Mouse (Mus musculus) limb, embryonic 11.5 days (tissue): Measurements from ENCODE around the gene Depdc1b. TPM values are rescaled to one million over a fixed set of nuclear protein-coding genes. Genes with fewer than 3 reads are reported as not detected.

ENCODE experiments used
- ATAC-seq: fragments of 200-750 bp; cut with Nextera tagmentation; 2 replicates; pipeline ENCODE4 v1.8.0; 2017; ENCODE audit warnings: low read depth; ENCODE audit not compliant: insufficient number of reproducible peaks, low FRiP score, low TSS enrichment
- DNase-seq: peaks from one replicate; pipeline ENCODE4 v3.0.0-alpha.2; 2015; ENCODE audit warnings: low spot score
- H3K27ac ChIP-seq: fragments of 300-500 bp; sonication (generic); replicated peaks from 2 replicates; pipeline ENCODE4 v1.5.1; 2014; ENCODE audit warnings: low read depth, mild to moderate bottlenecking, low read length
- H3K27me3 ChIP-seq: fragments of 300-500 bp; sonication (generic); 2 replicates; pipeline ENCODE4 v1.6.1; 2014; ENCODE audit warnings: mild to moderate bottlenecking, low read length, mixed read lengths; ENCODE audit not compliant: control insufficient read depth, insufficient read depth
- H3K36me3 ChIP-seq: fragments of 300-500 bp; sonication (generic); 2 replicates; pipeline ENCODE4 v1.6.1; 2014; ENCODE audit warnings: mild to moderate bottlenecking, low read length, moderate library complexity, mixed read lengths; ENCODE audit not compliant: control insufficient read depth, insufficient read depth
- H3K4me1 ChIP-seq: fragments of 300-500 bp; sonication (generic); 2 replicates; pipeline ENCODE4 v1.6.1; 2014; ENCODE audit warnings: low read length, mixed read lengths; ENCODE audit not compliant: control insufficient read depth, insufficient read depth
- H3K4me2 ChIP-seq: fragments of 300-500 bp; sonication (generic); 2 replicates; pipeline ENCODE4 v1.6.1; 2014; ENCODE audit warnings: low read depth, mild to moderate bottlenecking, moderate library complexity; ENCODE audit not compliant: severe bottlenecking
- H3K4me3 ChIP-seq: fragments of 300-500 bp; sonication (generic); 2 replicates; pipeline ENCODE4 v1.5.1; 2014; ENCODE audit warnings: low read depth, low read length
- H3K9ac ChIP-seq: fragments of 300-500 bp; sonication (generic); 2 replicates; pipeline ENCODE4 v1.6.1; 2014; ENCODE audit warnings: mild to moderate bottlenecking, low read length
- H3K9me3 ChIP-seq: fragments of 300-500 bp; sonication (generic); 2 replicates; pipeline ENCODE4 v1.6.1; 2016; ENCODE audit warnings: low read length; ENCODE audit not compliant: control insufficient read depth
- WGBS: fragments of 180-500 bp; shearing (Covaris S2); extraction: QIAGEN DNeasy Blood & Tissue Kit; methylation state at CpG from one replicate; pipeline ENCODE4 v1.1.7; 2014; 5-methylcytosine and 5-hydroxymethylcytosine counted together
- polyA plus RNA-seq: library from polyadenylated mRNA; unstranded; fragments of >200 nt; fragmentation: Nextera tagmentation; extraction: Ambion mirVana; gene quantifications from 2 replicates; pipeline ENCODE4 v1.2.1, GENCODE M21; 2014

The Depdc1b gene
- polyA plus RNA-seq, 1 experiment from 2014 or later = 18.9 TPM

DNA sequence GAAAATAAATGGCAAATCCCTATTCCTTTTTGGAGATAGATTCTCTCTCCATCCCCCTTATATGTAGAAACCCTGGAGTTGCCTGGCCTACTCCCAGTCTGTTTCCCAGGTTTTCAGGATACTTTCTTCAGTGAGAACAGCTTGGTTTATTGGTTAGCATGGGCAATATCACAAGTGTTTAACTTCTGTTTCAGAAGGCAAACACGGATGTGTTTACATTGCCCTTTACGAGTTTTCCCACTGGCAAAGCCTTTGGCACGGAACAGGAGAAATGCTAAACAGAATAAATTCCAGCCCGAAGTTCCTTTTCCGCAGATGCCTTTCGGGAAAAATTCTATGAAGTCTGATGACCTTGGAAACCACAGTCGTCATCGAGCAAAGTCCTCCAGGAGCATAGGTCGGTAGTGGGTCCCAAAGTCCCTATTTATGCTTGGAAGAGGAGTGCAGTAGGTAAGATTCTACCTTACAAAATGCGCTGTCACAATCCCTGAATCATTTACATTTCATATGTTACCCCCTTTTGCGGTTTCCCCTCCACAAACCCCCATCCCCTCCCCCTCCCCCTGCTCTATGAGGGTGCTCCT, 132.3 kb downstream of the Depdc1b start:
- no peak overlapping the region for H3K27ac ChIP-seq
- no peak overlapping the region for H3K4me2 ChIP-seq
- WGBS = 76% methylated on average over 11 of the region's 11 CpGs
- no peaks in the 10 kb centered on the region for H3K9me3 ChIP-seq
- no peak overlapping the region for H3K4me3 ChIP-seq
- no peaks in the 10 kb centered on the region for H3K27me3 ChIP-seq
- DNase-seq (no peak), ATAC-seq (no peak)
- no peaks in the 10 kb centered on the region for H3K36me3 ChIP-seq
- no peak overlapping the region for H3K9ac ChIP-seq
- H3K4me1 ChIP-seq = peaks cover 4% of the 10 kb centered on the region; the same call in 1 of the 2 replicates

DNA sequence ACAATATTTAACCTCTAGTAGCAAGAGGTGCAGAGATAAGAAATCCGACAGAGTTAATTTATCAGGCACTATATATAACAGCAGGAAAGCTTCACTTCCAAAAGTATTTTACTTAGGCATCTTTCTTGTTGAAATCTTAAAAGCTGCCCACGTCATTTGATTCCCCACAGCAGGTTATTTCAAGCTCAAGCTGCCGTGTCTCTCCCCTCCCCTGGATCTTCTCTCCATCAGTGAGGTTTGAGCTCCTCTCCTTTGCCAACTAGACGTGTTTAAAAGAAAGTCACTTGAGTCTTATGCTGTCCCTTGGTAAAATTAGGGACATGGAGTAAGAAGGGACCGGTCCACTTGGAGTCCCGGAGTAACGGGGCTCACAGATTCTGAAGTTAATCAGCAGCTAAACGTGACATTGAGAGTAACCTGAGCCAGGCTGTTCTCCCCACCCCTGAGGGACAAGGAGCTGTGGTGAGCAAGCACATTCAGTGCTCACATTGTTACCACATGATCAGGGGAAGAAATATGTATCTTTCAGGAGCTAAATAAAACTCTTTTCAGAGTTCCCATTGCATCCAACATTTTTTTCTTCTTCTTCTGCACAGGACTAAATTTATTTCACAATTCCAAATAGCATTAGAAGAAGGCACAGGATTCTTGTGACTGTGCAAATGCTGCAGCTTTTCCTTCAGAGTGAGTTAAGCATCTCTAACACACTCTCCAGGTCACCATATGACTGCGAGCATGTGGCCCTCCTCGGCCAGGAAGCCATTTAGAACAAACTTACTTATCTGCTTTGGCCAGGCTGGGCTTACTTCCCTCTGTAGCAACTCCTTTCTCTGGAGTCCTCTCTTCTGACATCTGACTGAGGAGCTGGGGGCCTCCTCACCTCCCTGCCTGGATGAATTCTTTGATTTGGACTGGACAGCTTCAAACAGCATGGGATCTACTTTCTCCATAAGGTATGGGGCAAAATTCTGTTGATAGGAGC, 133.3 kb downstream of the Depdc1b start, which contains the start of gene Pde4d:
Pde4d (plus strand) TSS at position 833 of the 982 bp plus-strand sequence.
- peak; percentile 28 for DNase-seq
- WGBS = 32% methylated on average over 10 of the region's 10 CpGs
- Histone ChIP-seq H3K9me3 (no peaks in the 10 kb centered on the region), H3K9ac (no peak within 1 kb of the TSS), H3K4me2 (peak within 1 kb of the TSS; percentile 12; the same call in 1 of the 2 replicates), H3K4me3 (no peak within 1 kb of the TSS), H3K4me1 (peaks cover 4% of the 10 kb centered on the region; the same call in 1 of the 2 replicates), H3K27me3 (no peaks in the 10 kb centered on the region), H3K27ac (no peak within 1 kb of the TSS), H3K36me3 (no peaks in the 10 kb centered on the region)
- no peak for ATAC-seq

DNA sequence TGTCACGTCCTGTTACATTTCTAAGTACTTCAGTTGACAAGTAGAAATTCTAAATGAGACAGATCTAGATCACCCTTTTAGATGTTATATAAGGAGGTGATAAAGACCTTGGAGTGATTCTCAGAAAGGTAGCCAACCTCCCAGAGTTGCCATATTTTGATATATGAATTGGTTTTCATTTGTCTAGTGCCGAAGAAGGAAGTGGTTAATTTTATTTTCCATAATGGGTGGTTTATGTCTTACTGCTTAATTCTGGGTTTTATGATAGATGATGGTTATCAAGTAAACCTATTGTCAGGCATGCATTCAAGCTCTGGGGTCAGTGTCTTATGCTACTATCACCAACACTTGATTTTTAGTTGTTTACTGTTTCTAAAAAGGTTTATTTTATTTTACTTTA, 135.0 kb downstream of the Depdc1b start:
- Histone ChIP-seq H3K9ac (no peak overlapping the region), H3K27me3 (no peaks in the 10 kb centered on the region), H3K4me1 (peaks cover 4% of the 10 kb centered on the region; the same call in 1 of the 2 replicates), H3K27ac (no peak overlapping the region), H3K4me2 (no peak overlapping the region), H3K9me3 (no peaks in the 10 kb centered on the region), H3K36me3 (no peaks in the 10 kb centered on the region), H3K4me3 (no peak overlapping the region)
- ATAC-seq (no peak), DNase-seq (no peak)
- 83% methylated on average over 2 of the region's 2 CpGs for WGBS

DNA sequence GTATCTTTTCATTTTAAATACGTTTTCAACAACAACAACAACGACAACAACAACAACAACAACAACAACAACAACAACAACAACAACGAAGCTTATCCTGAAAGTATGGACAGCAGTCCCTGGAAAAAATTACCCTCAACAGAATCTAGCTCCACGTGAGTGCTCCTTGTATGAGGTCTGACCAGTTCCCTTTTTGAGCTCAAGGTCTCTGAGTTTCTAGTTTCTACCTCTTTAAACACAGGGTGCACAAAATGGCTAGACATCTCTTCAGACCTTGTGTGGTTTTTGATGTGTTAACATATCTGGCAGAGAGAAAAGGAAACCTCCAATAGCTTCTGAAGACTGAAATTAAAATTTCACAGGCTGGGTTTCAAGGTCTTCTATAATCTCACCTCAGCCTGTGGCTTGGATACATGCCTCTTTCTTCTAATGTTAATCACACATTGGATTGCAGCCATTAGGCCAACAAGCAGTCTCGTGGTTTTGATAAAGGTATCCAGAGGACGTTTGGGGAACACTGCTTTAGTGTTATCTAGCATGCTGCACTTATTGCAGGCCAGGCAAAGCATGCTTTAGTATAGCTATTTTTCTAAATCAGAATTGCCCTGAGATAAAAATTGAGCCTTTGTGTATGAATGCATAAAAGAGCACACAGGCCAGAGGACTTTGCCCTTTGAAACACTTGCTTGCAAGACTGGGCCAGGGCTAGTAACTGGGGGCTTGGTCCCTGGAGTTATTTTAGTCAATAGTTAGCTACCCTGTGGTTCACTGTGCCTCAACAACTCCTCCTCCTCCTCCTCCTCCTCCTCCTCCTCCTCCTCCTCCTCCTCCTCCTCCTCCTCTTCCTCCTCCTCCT, 137.2 kb downstream of the Depdc1b start:
- no peak for ATAC-seq
- no peaks in the 10 kb centered on the region for H3K36me3 ChIP-seq
- 79% methylated on average over 6 of the region's 6 CpGs for WGBS
- H3K4me1 ChIP-seq = peaks cover 4% of the 10 kb centered on the region; the same call in 1 of the 2 replicates
- H3K9me3 ChIP-seq = no peaks in the 10 kb centered on the region
- no peak overlapping the region for H3K4me2 ChIP-seq
- H3K9ac ChIP-seq = no peak overlapping the region
- H3K4me3 ChIP-seq = no peak overlapping the region
- H3K27ac ChIP-seq = no peak overlapping the region
- H3K27me3 ChIP-seq = no peaks in the 10 kb centered on the region
- DNase-seq = no peak

Other genes with a start within 250 kb of the Depdc1b start
- gene Ndufaf2, start 157.7 kb upstream of the Depdc1b start, polyA plus RNA-seq = 102 and 103 TPM in 2 replicates
- gene Ercc8, start 157.6 kb upstream of the Depdc1b start, polyA plus RNA-seq = 24.9 and 26.6 TPM in 2 replicates
- gene Elovl7, start 101.9 kb upstream of the Depdc1b start, polyA plus RNA-seq = 0.91 and 1.5 TPM in 2 replicates
- 13.3 and 17.1 TPM in 2 replicates for gene Pde4d, start 133.6 kb downstream of the Depdc1b start, polyA plus RNA-seq